Mouse (Mus musculus) kidney, postnatal 25 days (tissue): ENCODE measurements around the gene Sco1.

Source experiments
- DNase-seq, 2 experiments: peaks; one replicate each; pipeline ENCODE4 v3.0.0; 2021; ENCODE audit warnings: mixed read lengths in 2 of 2

The Sco1 gene

DNA sequence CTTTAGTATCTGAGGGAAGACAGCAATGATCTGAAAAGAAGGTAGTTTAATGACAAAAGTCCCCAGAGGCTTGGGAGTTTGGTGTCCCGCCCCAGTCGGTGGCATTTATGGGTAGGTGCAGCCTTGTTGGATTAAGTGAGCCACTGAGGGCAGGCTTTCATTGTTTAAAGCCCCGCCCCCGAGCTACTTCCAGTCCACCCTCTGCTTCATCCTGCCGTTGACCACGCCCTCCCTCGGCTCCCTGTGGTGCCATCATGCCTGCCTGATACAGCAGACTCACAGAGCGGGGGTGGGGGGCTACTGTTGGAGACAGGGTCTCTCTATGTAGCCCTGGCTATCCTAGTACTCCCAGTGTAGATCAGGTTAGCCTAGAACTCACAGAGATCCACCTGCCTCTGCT, 9.5 kb upstream of the Sco1 start:
- peak in 1 of 2 experiments; percentile 40 for DNase-seq

DNA sequence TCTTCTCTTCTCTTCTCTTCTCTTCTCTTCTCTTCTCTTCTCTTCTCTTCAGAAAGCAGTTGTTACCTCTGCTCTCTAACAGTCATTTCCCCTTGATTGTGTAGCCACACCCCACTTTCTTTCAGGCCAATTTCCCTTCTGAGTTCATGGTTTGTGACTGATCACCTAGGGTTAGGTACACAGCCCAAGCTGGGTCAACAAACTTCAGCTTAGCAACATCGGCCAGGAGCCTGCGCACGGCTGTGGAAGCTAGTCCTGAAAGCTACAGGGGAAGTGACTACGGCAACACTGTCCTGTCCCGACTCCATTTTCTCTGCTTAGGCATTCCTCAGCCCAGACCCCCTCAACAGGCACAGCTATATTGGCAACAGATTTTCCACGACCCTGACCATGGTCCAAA, 7.5 kb upstream of the Sco1 start:
- no peak for DNase-seq

DNA sequence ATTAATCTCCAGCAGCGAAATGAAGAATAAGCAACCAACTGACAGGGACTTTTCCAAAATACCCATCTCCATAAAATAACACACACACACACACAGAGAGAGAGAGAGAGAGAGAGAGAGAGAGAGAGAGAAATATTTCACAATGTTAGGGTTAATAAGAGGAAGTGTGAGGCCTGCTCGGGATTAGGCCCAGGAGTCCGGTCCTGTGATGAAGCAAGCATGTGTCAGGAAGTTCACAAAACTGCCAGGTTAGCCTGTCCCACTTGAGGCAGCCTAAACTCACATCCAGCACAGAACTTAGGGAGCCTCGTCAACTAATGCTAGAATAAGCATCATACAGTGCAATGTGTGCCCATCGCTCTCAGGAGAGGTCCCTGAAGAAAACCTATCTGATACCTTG, 5.3 kb upstream of the Sco1 start:
- DNase-seq = no peak

DNA sequence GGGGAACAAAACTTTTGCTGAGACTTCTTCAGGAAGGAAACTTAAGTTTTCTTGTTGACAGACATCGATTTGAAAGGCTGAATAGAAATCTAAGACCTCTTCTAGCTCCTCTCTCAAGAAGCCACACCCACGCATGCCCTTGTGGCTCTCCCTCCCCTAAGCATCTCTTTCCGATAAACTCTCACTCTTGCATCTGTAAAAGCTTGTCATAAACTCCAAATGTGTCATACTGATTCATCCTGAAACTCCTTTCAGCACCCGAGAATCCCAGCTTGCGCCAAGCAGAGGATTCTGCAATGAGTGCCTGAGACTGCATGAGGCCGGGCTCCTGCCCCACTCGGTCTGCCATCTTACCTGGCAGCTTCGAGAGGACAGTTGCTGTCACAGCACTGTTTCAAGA, 4.0 kb upstream of the Sco1 start:
- DNase-seq = no peak

DNA sequence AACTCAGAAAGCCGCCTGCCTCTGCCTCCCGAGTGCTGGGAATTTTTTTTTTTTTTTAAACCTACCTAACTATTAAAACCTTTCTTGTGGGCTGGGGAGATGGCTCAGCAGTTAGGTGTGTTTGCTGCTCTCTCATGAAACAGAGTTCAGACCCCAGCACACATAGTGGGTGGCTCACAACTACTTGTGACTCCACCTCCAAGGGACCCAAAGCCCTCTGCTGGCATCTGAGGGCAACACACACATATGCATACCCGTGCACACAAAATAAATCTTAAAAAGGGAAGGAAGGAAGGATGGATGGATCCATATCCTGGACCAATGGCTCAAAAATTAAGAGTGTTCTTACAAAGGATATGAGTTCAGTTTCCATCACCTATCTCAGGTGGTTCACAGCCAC, 3.2 kb upstream of the Sco1 start:
- DNase-seq = no peak

DNA sequence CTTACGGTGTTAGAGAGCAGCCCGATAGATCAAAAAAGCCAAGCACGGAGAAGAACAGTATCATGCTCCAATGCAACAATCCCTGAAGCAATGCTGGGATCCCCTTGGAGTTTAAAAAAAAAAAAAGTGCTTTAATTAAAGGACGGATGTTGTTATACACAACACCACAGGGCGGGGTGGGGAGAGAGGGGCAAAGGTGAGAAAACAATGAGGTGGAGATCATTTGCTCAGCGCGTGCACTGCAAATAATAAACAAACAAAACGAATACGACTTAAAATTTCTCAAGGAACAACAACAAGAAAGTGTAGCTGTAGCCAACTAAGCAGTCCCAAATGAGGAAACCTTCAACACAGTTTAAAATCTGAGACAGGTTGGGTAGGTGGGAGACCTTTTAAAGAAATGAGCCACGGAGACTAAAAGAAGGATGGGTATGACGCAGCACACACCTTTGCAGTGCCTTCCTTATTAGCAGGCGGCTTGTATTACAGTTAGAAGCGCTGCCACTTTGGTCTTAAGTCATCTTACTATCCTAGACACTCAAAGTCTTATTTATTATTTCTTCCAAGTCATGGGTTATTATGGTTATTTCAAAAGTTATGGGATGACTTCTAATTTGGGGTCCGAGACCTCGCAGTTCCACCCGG, 672 bp upstream of the Sco1 start:
- peak; percentile 19 to 56 for DNase-seq

DNA sequence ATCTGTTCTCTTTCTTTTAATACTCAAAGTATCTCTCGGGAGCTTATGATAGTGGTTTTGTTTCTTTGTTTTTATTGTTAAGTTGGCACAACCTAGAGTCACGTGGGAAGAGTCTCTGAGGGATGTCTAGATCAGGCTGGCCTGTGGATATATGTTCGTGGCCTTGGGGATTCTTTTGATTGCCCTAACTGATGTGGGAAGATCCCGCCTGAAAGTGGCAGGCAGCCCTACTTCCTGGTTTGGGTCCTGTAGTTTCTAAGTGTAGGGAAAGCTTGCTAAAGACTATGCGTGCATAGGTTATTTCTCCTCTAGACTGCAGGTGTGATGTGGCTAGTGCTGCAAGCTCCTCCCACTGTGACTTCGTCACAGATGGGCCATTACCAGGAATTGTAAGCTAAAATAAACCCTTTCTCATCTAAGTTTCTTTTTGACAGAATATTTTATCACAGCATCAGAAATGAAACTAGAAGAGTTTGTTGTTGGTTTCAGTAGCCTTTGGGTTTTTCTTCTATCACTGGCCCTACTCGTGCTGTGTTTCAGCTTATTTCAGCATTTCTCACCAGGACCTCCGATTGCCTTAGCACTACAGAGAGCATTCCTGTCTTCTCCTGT, 2.4 kb downstream of the Sco1 start:
- DNase-seq = no peak

DNA sequence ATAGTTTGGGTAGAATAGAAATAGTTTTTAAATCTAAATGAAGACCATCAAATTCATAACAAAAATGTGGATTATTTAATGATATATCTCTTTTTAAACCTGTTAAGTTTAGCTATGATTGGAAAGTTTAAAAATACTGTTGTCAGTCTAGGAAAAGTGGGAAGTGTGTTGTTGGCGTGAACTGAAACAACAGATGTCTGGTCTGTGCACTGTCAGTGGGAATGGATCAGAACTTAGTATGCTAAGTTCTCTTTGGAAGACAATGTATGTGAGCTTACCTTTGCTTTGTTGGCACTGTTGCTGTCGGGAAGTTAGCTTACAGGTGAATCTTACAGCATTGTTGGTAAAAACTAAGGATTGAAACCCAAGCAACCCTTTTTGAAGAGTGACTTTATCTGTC, 8.8 kb downstream of the Sco1 start:
- no peak for DNase-seq

DNA sequence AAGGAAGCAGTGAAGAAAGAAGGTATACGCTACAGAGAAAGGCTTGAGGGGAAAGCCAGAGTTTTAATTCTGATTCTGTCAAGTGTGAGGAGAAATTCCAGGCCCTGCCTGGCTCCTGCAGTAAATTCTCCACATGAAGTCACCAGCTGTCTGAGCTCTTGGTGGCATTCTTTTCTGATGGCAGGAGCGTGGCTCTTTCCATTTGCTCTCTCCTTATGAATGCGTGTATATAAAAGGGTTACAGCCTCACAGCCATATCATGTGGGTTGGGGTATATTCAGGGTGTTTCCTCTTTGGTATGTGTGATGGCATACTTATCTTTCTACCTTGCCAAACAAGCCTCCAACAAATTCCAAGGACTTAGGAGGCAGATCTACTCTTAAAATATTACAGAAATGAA, 10.3 kb downstream of the Sco1 start:
- DNase-seq = no peak

DNA sequence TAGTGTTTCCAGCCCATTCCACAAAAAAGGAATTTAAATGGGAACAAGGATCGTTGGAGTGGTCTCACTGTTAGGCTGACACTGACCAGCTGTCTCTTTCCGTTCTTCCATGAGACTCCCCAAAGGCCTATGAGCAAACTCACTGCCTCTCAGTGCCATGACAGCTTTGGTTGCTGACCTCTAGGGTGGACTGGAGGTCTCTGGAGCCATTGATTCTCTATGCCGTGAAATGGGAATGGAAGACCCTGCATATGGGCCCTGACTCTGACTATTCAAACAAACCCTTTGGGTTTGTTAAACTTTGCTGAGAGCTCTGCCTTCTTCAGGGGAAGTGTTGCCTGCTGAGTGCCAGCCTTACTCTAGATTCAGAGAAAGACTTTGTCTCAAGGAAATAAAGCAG, 15.3 kb downstream of the Sco1 start:
- DNase-seq = no peak

DNA sequence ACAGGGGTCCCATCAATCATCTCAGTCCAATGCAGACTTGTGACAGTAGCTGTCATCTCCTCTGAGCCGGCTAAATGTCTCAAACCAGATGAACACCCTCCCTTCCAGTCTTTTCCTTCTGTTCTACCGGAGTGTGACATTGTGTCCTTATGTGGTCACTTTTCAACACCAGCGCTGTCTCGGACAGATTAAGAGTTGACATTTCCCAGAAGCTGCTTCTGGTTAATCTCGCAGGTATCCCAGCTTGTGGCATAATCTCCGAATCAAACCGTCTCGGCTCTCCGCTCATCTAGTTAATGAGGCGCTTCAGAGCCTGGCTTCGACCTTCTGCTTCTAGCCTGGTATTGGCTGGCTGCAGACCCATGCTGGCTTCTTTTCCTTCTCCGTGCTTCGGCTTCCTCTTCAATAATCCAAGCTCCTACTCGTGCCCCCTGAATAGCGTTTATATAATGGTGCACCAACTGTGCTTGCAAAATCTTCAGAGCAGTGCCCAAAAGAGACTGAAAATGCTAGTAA, 20.2 kb downstream of the Sco1 start:
- DNase-seq = no peak

DNA sequence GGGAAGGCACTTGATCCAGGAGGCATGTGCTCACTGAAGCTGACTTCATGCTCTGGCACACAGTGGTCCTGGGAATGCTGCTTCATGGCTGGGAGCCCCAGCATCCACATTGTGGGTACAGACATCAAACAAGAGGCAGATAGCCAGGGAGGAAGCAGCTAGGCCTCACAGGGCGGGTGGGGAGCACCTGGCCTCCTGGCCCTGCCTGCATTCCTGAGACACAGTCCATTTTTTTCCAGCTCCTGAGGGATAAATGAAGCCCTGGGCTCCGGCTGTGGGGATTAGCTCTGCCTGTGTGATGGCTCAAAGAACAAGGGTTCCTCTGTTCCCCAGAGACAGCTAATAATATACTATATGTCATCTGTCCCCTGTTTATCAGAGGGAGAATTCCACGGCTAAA, 22.6 kb downstream of the Sco1 start:
- DNase-seq = no peak

DNA sequence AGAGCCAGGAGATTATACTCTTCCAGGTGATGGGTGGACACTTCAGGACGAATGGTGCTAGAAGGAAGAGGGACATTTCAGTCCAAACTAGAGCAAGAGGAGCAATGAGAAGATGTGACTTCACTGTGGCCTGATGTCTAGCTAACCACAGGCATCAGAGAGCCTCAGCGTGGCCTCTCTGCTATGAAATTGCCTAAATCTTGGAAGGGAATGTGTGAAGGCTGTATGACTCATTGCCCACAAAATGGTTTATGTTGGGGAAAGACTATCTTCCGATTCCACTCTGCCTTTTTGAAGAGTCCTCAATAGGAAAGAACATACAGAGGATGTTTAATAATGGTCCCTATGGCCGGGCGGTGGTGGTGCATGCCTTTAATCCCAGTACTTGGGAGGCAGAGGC, 24.3 kb downstream of the Sco1 start:
- no peak for DNase-seq

DNA sequence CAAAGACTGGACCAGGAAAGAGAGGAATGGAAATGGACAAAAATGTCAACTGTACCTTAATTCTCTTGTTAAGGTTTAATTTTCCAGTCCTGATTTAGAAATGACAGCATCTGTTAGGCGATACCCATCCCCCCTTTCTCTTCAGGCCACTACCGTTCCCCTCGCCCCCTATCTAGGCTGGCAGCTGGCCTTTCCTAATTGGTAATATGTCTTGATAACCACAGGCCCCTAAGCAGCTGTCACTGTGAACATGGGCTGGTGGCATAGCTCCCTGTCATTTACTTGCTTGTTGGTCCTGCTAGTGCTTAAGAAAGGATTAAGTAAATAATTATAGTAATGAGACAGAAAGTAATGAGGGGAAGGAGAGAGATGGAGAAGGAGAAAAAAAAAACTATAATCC, 25.0 kb downstream of the Sco1 start:
- no peak for DNase-seq

DNA sequence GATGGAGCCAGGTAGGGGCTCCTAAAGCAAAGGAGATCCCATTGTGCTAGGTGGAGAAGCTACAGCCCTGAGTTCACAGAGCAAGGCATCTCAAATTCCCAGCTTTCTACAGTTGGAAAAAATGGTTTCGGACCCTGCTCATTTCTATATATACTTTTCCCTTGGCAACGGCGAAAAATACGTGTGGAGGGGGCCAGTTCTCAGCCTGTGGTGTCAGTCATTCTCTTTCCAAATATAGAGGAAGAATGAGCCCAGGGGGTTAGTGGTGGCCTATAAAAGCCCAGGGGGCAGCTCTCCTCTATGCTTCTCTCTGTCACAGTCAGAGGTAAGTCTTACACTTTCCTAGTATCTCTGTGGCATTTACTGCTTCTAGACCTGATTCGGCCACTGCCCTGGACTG, 25.5 kb downstream of the Sco1 start, which contains the start of gene Myh3:
Myh3 (plus strand) TSS at position 301 of the 400 bp plus-strand sequence.
- DNase-seq = no peak

DNA sequence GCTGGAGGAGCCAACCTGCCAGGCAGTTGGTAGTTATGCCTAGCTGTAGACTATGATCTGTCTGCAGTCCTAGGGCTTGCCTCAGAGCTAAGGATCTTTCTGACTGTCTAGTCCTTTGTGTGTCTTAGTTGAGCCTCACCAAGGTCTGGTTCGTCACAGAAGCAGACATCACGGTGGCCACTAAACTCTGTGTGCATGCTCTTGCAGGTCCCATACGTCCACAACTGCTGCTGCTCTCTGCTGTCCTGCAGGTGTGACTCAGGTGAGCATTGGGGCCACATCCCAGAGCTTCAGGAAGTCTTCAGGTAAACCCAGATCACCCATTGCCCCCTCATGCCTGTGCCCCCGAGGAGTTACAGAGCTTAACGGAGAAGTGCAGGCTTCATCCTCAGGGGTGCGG, 26.4 kb downstream of the Sco1 start:
- DNase-seq = no peak

DNA sequence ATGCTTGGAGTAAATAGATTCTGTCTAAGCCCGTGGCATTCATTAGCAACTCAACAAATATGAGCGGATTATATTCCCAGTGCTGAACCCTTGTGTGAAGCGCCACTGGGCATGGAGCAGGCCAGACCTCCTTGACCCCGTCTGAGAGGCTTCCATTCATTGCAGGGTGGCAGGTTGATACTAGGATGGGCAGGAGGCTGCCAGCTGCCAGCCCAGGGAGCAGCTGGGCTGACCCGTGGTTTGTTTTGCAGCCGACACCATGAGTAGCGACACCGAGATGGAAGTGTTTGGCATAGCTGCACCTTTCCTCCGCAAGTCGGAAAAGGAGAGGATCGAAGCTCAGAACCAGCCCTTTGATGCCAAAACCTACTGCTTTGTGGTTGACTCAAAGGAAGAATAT, 27.3 kb downstream of the Sco1 start:
- DNase-seq = no peak

DNA sequence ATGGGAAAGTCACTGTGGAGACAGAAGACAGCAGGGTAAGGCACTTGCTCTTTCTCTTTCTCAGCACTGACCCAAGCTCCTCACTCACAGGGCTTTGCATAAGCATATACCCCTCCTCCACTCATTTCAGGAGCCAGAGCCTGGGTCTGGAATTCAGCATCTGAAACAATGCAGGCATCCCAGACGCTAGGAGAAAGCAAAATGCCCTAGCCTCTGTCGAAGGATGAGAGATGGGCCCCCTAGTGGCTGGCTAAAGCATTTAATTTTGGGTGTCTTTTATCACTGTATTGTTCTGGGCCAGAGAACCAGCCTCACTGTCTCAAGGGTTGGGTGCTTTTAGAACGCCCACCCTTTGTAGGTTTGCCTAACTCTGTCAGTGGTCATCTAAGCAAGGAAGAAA, 27.7 kb downstream of the Sco1 start:
- DNase-seq = peak; percentile 46 to 68

DNA sequence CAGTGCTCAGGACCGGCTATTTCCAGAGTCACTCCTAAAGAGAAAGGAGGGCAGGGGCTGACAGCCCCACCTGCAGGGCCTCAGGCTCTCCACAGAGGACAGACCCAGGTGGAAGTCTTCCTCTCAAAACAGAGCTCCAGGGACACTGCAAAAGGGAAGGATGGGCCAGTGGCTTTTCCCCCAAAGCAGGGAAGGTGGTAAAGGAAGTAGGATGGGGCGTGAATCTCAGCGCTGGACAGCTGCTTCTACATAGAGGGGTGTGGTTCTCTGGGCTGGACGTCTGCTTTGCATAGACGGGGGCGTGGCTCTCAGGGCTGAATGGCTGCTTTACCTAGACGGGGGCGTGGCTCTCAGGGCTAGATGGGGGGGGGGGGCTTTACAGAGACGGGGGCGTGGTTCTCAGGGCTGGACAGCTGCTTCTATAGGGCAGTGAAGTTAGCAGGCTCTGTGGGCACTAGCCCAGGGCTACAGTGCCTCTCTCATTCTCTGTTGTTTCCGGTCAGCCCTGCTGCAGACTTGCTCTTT, 28.7 kb downstream of the Sco1 start:
- peak; percentile 69 to 76 for DNase-seq

DNA sequence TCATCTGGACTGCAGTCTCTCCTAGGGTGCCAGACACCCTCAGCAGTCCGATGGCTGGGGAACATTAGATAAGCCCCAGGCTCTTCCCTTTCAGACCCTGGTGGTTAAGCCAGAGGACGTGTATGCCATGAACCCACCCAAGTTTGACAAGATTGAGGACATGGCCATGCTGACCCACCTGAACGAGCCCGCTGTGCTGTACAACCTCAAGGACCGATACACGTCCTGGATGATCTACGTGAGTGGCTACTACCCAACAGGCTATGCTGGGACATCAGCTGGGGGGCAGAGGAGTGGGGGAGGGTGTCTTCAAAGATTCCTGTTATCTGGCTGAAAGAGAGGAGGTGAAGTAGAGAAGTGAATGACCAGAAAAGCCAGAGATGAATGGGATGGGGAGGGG, 29.7 kb downstream of the Sco1 start:
- no peak for DNase-seq

DNA sequence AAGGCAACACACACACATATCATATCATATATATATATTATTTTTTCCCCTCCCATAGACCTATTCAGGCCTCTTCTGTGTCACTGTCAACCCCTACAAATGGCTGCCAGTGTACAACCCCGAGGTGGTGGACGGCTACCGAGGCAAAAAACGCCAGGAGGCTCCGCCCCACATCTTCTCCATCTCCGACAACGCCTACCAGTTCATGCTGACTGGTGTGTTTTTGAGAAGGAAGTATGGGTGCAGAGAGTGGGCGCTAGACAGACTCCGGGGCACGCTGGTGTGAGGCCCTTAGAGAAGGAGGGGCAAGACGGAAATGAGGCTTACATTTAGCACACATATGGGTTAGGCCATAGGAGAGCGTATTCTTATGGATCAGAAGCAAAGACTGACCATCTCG, 30.3 kb downstream of the Sco1 start:
- DNase-seq = no peak

DNA sequence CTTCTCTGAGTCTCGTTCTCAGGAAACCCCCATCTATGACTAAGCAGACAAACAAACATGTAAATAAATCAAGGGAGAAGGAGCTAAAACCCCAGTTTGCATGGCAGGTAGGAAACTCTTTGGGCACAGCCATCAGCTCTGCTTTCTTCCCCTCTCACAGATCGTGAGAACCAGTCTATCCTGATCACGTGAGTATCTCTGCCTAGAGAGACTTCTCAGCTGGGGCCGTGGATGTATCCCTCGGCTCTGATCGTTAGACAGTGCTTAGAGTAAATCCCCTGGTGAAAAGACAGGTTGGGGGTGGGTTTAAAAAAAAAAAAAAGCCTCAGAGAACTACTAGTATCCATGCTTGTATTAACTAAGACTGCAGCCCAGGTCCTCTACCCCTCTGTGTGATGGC, 30.8 kb downstream of the Sco1 start:
- DNase-seq = no peak

DNA sequence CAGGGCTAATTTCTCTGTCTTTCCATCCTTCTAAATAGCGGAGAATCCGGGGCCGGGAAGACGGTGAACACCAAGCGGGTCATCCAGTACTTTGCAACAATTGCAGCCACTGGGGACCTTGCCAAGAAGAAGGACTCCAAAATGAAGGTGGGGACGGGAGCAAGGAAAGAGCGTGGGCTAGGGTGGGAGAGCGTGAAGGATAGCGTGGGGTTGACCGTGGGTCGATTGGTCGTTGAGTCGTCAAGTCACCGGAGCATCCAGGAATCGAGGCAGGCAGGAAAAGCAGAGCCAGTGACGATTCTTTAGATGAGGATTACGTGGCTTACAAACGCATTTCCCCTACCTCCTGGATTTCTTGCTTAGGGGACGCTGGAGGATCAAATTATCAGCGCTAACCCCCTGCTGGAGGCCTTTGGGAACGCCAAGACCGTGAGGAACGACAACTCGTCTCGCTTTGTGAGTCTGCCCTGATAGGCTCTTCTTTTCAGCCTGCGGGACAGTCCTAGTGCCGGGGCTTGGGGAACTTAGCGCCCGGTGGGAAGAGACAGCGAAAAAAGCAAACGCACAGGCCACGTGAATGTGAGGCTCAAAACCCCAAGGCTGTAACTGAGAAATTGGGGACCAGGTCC, 31.4 kb downstream of the Sco1 start:
- DNase-seq = no peak

DNA sequence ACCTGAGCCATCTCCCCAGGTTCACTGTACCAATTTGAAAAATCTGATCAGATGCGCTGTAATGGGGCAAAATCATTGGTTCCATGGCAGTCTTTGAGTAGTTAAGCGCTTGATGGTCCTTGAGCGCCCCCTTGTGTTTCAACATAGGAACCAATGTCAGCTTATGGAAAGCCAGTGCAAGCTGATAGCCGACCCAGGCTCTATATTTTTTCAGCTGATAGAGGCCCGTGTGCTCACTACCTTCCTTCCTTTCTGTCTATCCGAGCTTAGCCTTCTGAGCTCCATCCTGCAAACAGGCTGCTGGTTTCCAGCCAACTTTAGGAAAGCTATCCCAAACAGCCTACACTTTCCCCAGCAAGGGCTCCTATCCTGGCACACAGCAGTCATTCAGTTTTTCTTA, 33.0 kb downstream of the Sco1 start:
- peak; percentile 66 to 76 for DNase-seq
